Mouse (Mus musculus) myocyte (in vitro differentiated cells): ENCODE data around the gene Pcsk4. TPM values are rescaled to one million over a fixed set of nuclear protein-coding genes. Genes with fewer than 3 reads are reported as not detected.
A peak's percentile ranks its signal among the peaks of the same experiment; 100 is the strongest.

Source experiments
- H3K27me3 ChIP-seq: one replicate; pipeline ENCODE4 v1.6.1; 2011; ENCODE audit not compliant: control insufficient read depth, insufficient read depth, insufficient read length
- H3K36me3 ChIP-seq: one replicate; pipeline ENCODE4 v1.6.1; 2011; ENCODE audit not compliant: control insufficient read depth, insufficient read depth
- H3K4me2 ChIP-seq: one replicate; pipeline ENCODE4 v1.6.1; 2011; ENCODE audit warnings: low read depth, control low read depth
- H3K4me3 ChIP-seq: one replicate; pipeline ENCODE4 v1.5.1; 2011; ENCODE audit warnings: mild to moderate bottlenecking, control low read depth, moderate library complexity
- H3K79me2 ChIP-seq: one replicate; pipeline ENCODE4 v1.6.1; 2011; ENCODE audit not compliant: control insufficient read depth, insufficient read depth
- H3ac ChIP-seq: one replicate; pipeline ENCODE4 v1.6.1; 2011; ENCODE audit not compliant: control insufficient read depth, insufficient read length
- CEBPB ChIP-seq: IDR thresholded peaks from 2 replicates; pipeline ENCODE4 v1.6.1; 2011; ENCODE audit warnings: mild to moderate bottlenecking, moderate library complexity; ENCODE audit not compliant: poor library complexity, insufficient read depth, severe bottlenecking
- E2F4 ChIP-seq: IDR thresholded peaks from one replicate; pipeline ENCODE4 v1.6.1; 2011; ENCODE audit warnings: mild to moderate bottlenecking, control low read depth, moderate library complexity; ENCODE audit not compliant: insufficient read depth
- MAX ChIP-seq: IDR thresholded peaks from one replicate; pipeline ENCODE4 v1.6.1; 2011; ENCODE audit warnings: low read depth, mild to moderate bottlenecking, control low read depth
- MYOD1 ChIP-seq, 3 experiments: IDR thresholded peaks; one replicate each; pipeline ENCODE4 v1.6.1; 2011; ENCODE audit warnings: control low read depth in 2 of 3, low read depth in 2 of 3, mild to moderate bottlenecking in 2 of 3, moderate library complexity in 1 of 3; ENCODE audit not compliant: insufficient read length in 2 of 3, control insufficient read depth in 1 of 3
- MYOG ChIP-seq, 3 experiments: IDR thresholded peaks; one replicate each; pipeline ENCODE4 v1.6.1; 2011; ENCODE audit warnings: control low read depth in 2 of 3, low read depth in 2 of 3, mild to moderate bottlenecking in 2 of 3; ENCODE audit not compliant: insufficient read length in 2 of 3, control insufficient read depth in 1 of 3, insufficient read depth in 1 of 3
- POLR2A ChIP-seq: IDR thresholded peaks from one replicate; pipeline ENCODE4 v1.6.1; 2011; ENCODE audit warnings: low read depth, mild to moderate bottlenecking, control low read depth, moderate library complexity; ENCODE audit not compliant: insufficient read length
- POLR2AphosphoS2 ChIP-seq: IDR thresholded peaks from one replicate; pipeline ENCODE4 v1.6.1; 2011; ENCODE audit warnings: low read depth, control low read depth; ENCODE audit not compliant: insufficient read length
- REST ChIP-seq: IDR thresholded peaks from one replicate; pipeline ENCODE4 v1.6.1; 2011; ENCODE audit warnings: mild to moderate bottlenecking, control low read depth, moderate library complexity; ENCODE audit not compliant: insufficient read depth, insufficient read length
- SRF ChIP-seq: IDR thresholded peaks from one replicate; pipeline ENCODE4 v1.6.1; 2011; ENCODE audit warnings: low read depth; ENCODE audit not compliant: control insufficient read depth, insufficient read length
- TCF12 ChIP-seq: IDR thresholded peaks from one replicate; pipeline ENCODE4 v1.6.1; 2011; ENCODE audit warnings: mild to moderate bottlenecking, control low read depth; ENCODE audit not compliant: poor library complexity, insufficient read depth, severe bottlenecking
- TCF3 ChIP-seq: IDR thresholded peaks from one replicate; pipeline ENCODE4 v1.6.1; 2011; ENCODE audit warnings: low read depth, control low read depth; ENCODE audit not compliant: insufficient read length
- USF1 ChIP-seq: IDR thresholded peaks from one replicate; pipeline ENCODE4 v1.6.1; 2011; ENCODE audit warnings: low read depth, mild to moderate bottlenecking, control low read depth, moderate library complexity
- polyA plus RNA-seq: library from polyadenylated mRNA; unstranded; fragments of >200 nt; fragmentation: generic; extraction: Trizol; gene quantifications from one replicate; pipeline ENCODE4 v1.2.1, GENCODE M21; 2012; ENCODE audit warnings: missing spikeins

Gene Pcsk4
- polyA plus RNA-seq, 1 experiment = 2.1 TPM

- Histone ChIP-seq H3K27me3 (peaks cover 27% of the 10 kb centered on the region), H3K4me2 (no peak overlapping the region), H3K79me2 (peaks cover 12% of the 10 kb centered on the region), H3K4me3 (no peak overlapping the region), H3ac (no peak overlapping the region), H3K36me3 (peaks cover 16% of the 10 kb centered on the region)
- no peak for TF ChIP-seq MYOD1 (IDR thresholded peaks at IDR 0.05; ENCODE audit: control insufficient read depth in 1 of 3, insufficient read length in 2 of 3, low read depth in 2 of 3)
- TF ChIP-seq MAX = no peak
- TF ChIP-seq TCF3 = no peak
- no peak for TF ChIP-seq TCF12
- TF ChIP-seq USF1 = no peak
- no peak for TF ChIP-seq CEBPB
- TF ChIP-seq REST = no peak
- no peak for TF ChIP-seq MYOG (IDR thresholded peaks at IDR 0.05; ENCODE audit: control insufficient read depth in 1 of 3, insufficient read depth in 1 of 3, insufficient read length in 2 of 3, low read depth in 2 of 3)
Observed at GRCm38 (mm10) chr10:80297526-80298133, 31.7 kb downstream of the Pcsk4 start.

DNA sequence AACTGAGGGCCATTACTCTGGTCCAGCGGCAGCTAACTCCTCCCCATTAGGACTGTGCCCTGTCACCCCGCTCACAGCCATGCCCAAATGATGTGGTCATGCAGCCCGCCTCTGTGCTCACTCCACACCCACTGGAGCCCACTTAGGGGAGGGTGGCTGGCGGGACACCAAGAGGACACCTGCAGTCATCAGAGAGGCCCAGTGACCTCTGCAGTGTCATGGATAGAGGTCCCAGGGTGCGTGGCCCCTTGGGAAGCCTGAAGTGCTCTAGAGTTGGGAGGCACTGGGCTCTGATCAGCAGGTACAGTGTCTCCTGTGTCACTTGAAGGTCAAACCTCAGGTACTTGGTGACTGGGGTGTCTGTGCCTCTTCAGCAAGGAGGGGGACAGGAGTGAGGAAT lies 32.5 kb downstream of the Pcsk4 start:
- H3K4me2 ChIP-seq = no peak overlapping the region
- H3K79me2 ChIP-seq = peaks cover 15% of the 10 kb centered on the region

GRCm38 (mm10) chr10:80295618-80296425 lies 33.5 kb downstream of the Pcsk4 start, which contains the start of gene Apc2:
Gene Apc2 (plus strand): TSS chr10:80295977.
- Histone ChIP-seq H3K4me2 (peak within 1 kb of the TSS; percentile 63), H3K79me2 (peaks cover 15% of the 10 kb centered on the region), H3ac (no peak within 1 kb of the TSS), H3K4me3 (no peak within 1 kb of the TSS), H3K27me3 (peaks cover 22% of the 10 kb centered on the region), H3K36me3 (peaks cover 16% of the 10 kb centered on the region)
- TF ChIP-seq REST (no peak), TCF12 (no peak), MYOD1 (IDR thresholded peaks at IDR 0.05; ENCODE audit: control insufficient read depth in 1 of 3, insufficient read length in 2 of 3, low read depth in 2 of 3) (peak in 1 of 3 experiments; percentile 28), POLR2AphosphoS2 (peak; percentile 84), E2F4 (no peak)

More for the DNA sequence above, 32.5 kb downstream of the Pcsk4 start:
- no peak overlapping the region for H3ac ChIP-seq
- H3K4me3 ChIP-seq = no peak overlapping the region
- peaks cover 16% of the 10 kb centered on the region for H3K36me3 ChIP-seq
- no peak for TF ChIP-seq TCF12
- no peak for TF ChIP-seq CEBPB
- TF ChIP-seq E2F4 = no peak
- no peak for TF ChIP-seq REST
- no peak for TF ChIP-seq MYOG (IDR thresholded peaks at IDR 0.05; ENCODE audit: control insufficient read depth in 1 of 3, insufficient read depth in 1 of 3, insufficient read length in 2 of 3, low read depth in 2 of 3)
- no peak for TF ChIP-seq USF1
- no peak for TF ChIP-seq MYOD1 (IDR thresholded peaks at IDR 0.05; ENCODE audit: control insufficient read depth in 1 of 3, insufficient read length in 2 of 3, low read depth in 2 of 3)
- TF ChIP-seq POLR2A = no peak
- no peak for TF ChIP-seq TCF3
- no peak for TF ChIP-seq POLR2AphosphoS2
- TF ChIP-seq SRF = no peak
- no peak for TF ChIP-seq MAX
- H3K27me3 ChIP-seq = peaks cover 27% of the 10 kb centered on the region

GRCm38 (mm10) chr10:80294788-80295303 lies 34.5 kb downstream of the Pcsk4 start:
- TF ChIP-seq POLR2AphosphoS2 (peak; percentile 89), MYOG (IDR thresholded peaks at IDR 0.05; ENCODE audit: control insufficient read depth in 1 of 3, insufficient read depth in 1 of 3, insufficient read length in 2 of 3, low read depth in 2 of 3) (no peak)
- no peak overlapping the region for H3K4me3 ChIP-seq
- no peak overlapping the region for H3ac ChIP-seq
- peaks cover 13% of the 10 kb centered on the region for H3K27me3 ChIP-seq
- no peak overlapping the region for H3K4me2 ChIP-seq
- H3K79me2 ChIP-seq = peaks cover 15% of the 10 kb centered on the region
- H3K36me3 ChIP-seq = peaks cover 16% of the 10 kb centered on the region

DNA sequence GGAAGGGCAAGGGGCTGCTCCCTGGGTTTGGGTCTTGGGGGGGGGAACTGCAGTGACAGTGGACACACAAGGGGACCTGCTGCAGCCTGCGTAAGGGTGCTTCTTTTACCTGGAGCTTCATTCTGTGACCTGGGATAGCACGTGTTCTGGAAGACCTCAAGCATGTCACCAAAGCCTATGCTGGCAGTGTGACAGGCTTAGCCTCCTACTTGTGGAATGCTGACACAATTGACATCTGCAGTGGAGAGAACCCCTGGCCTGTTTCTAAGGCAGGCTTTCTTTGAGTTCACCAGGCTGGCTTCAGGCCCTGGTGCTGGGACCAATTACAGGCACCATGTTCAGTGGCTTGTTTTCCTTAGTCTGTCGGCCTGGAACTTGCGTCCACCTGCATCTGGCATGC lies 35.0 kb downstream of the Pcsk4 start:
- H3K4me2 ChIP-seq = peak overlapping the region; percentile 80
- H3K27me3 ChIP-seq = peaks cover 7% of the 10 kb centered on the region
- TF ChIP-seq POLR2A = peak; percentile 44
- no peak for TF ChIP-seq MYOD1 (IDR thresholded peaks at IDR 0.05; ENCODE audit: control insufficient read depth in 1 of 3, insufficient read length in 2 of 3, low read depth in 2 of 3)
- peaks cover 15% of the 10 kb centered on the region for H3K79me2 ChIP-seq
- H3K36me3 ChIP-seq = peaks cover 16% of the 10 kb centered on the region
- H3ac ChIP-seq = no peak overlapping the region
- H3K4me3 ChIP-seq = peak overlapping the region; percentile 94
